Mouse (Mus musculus) midbrain, postnatal 0 days (tissue): ENCODE measurements around the gene Taar4. TPM values are rescaled to one million over a fixed set of nuclear protein-coding genes. Genes with fewer than 3 reads are reported as not detected.

Source experiments
- ATAC-seq: fragments of 200-750 bp; cut with Nextera tagmentation; 2 replicates; pipeline ENCODE4 v1.8.0; 2017; ENCODE audit warnings: moderate number of reproducible peaks, mild to moderate bottlenecking, moderate TSS enrichment, moderate library complexity; ENCODE audit not compliant: low FRiP score
- DNase-seq: peaks from one replicate; pipeline ENCODE4 v3.0.0-alpha.2; 2015; ENCODE audit warnings: low spot score
- H3K27ac ChIP-seq: fragments of 300-500 bp; sonication (generic); 2 replicates; pipeline ENCODE4 v1.5.1; 2014; ENCODE audit warnings: low read depth, mild to moderate bottlenecking, low read length, mixed read lengths
- H3K27me3 ChIP-seq: fragments of 300-500 bp; sonication (generic); 2 replicates; pipeline ENCODE4 v1.6.1; 2014; ENCODE audit warnings: low read length, control low read depth, mixed read lengths; ENCODE audit not compliant: insufficient read depth
- H3K36me3 ChIP-seq: fragments of 300-500 bp; sonication (generic); 2 replicates; pipeline ENCODE4 v1.6.1; 2014; ENCODE audit warnings: low read length, control low read depth, mixed read lengths; ENCODE audit not compliant: insufficient read depth
- H3K4me1 ChIP-seq: fragments of 300-500 bp; sonication (generic); 2 replicates; pipeline ENCODE4 v1.6.1; 2014; ENCODE audit warnings: mild to moderate bottlenecking, control low read depth, antibody characterized with exemption, low read length, mixed read lengths; ENCODE audit not compliant: insufficient read depth
- H3K4me2 ChIP-seq: fragments of 300-500 bp; sonication (generic); 2 replicates; pipeline ENCODE4 v1.6.1; 2014; ENCODE audit warnings: low read depth, mild to moderate bottlenecking, low read length, mixed read lengths; ENCODE audit not compliant: poor library complexity, severe bottlenecking
- H3K4me3 ChIP-seq: fragments of 300-500 bp; sonication (generic); 2 replicates; pipeline ENCODE4 v1.5.1; 2014; ENCODE audit warnings: low read depth, mild to moderate bottlenecking, low read length, moderate library complexity
- H3K9ac ChIP-seq: fragments of 300-500 bp; sonication (generic); replicated peaks from 2 replicates; pipeline ENCODE4 v1.6.1; 2014; ENCODE audit warnings: mild to moderate bottlenecking, low read length, moderate library complexity, mixed read lengths; ENCODE audit not compliant: poor library complexity, severe bottlenecking
- H3K9me3 ChIP-seq: fragments of 300-500 bp; sonication (generic); 2 replicates; pipeline ENCODE4 v1.6.1; 2016; ENCODE audit warnings: low read length, control low read depth
- CTCF ChIP-seq: IDR thresholded peaks from 2 replicates; pipeline ENCODE4 v1.5.1; 2016; ENCODE audit warnings: antibody characterized with exemption, mild to moderate bottlenecking
- WGBS: fragments of 180-500 bp; shearing (Covaris S2); extraction: QIAGEN DNeasy Blood & Tissue Kit; methylation state at CpG from one replicate; pipeline ENCODE4 v1.1.7; 2014; 5-methylcytosine and 5-hydroxymethylcytosine counted together
- polyA plus RNA-seq: library from polyadenylated mRNA; unstranded; fragments of >200 nt; fragmentation: Nextera tagmentation; extraction: Ambion mirVana; gene quantifications from 2 replicates; pipeline ENCODE4 v1.2.1, GENCODE M21; 2015
- total RNA-seq: library from RNA; depleted of rRNA; stranded (reverse); fragments of >200 nt; gene quantifications from 2 replicates; pipeline ENCODE4 v1.2.3, GENCODE M21; 2014; rRNA removed

Gene Taar4
- total RNA-seq = not detected in 2 replicates
- polyA plus RNA-seq = 0.15 TPM in 1 of 2 replicates, not detected in the other

DNA sequence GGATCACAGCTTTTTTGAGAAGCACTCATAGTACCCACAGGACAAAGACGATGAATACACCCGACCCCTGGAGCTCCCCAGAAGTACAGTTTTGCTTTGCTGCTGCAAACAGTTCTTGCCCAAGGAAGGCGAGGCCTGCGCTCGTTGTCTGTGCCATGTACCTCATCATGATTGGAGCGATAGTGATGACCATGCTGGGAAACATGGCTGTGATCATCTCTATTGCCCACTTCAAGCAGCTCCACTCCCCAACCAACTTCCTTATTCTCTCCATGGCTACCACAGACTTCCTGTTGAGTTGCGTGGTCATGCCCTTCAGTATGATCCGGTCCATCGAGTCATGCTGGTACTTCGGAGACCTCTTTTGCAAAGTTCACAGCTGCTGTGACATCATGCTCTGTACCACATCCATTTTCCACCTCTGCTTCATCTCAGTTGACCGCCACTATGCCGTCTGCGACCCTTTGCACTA, at the start of gene Taar4:
TSS of gene Taar4 (plus strand) at position 51 of the 472 bp plus-strand sequence.
- no peaks in the 10 kb centered on the region for H3K4me1 ChIP-seq

DNA sequence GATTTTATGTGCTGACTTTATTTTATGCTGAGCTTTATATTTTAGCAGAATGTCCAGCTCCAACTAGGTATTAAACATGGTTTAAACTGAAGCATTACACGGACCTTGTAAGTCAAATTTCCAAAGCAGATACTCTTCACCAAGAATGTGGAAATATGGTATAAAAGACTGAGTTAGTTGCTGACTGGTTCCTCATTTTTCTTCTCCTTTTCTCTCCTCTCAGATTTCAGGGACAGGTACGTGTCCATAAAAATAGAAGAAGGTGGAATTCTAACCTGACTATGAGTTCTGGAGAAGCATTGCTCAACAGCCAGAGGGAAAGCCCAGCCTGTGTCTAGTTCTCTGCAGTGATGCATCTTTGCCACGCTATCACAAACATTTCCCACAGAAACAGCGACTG, 40.2 kb upstream of the Taar4 start, which contains the start of gene Taar1:
TSS of gene Taar1 (plus strand) at position 301 of the 400 bp plus-strand sequence.
- H3K9me3 ChIP-seq = no peaks in the 10 kb centered on the region
- no peak for TF ChIP-seq CTCF
- H3K36me3 ChIP-seq = no peaks in the 10 kb centered on the region
- H3K4me1 ChIP-seq = no peaks in the 10 kb centered on the region
- 83% methylated on average over 4 of the region's 4 CpGs for WGBS
- ATAC-seq (no peak), DNase-seq (no peak)
- H3K4me3 ChIP-seq = no peak within 1 kb of the TSS
- H3K27ac ChIP-seq = no peak within 1 kb of the TSS
- H3K9ac ChIP-seq = no peak within 1 kb of the TSS
- H3K27me3 ChIP-seq = no peaks in the 10 kb centered on the region
- no peak within 1 kb of the TSS for H3K4me2 ChIP-seq

More for the DNA sequence above, at the start of gene Taar4:
- Histone ChIP-seq H3K27ac (no peak within 1 kb of the TSS), H3K9ac (no peak within 1 kb of the TSS), H3K4me3 (no peak within 1 kb of the TSS), H3K9me3 (no peaks in the 10 kb centered on the region), H3K36me3 (no peaks in the 10 kb centered on the region), H3K27me3 (no peaks in the 10 kb centered on the region), H3K4me2 (no peak within 1 kb of the TSS)
- no peak for TF ChIP-seq CTCF
- DNase-seq (no peak), ATAC-seq (no peak)
- 96% methylated on average over 13 of the region's 13 CpGs for WGBS

DNA sequence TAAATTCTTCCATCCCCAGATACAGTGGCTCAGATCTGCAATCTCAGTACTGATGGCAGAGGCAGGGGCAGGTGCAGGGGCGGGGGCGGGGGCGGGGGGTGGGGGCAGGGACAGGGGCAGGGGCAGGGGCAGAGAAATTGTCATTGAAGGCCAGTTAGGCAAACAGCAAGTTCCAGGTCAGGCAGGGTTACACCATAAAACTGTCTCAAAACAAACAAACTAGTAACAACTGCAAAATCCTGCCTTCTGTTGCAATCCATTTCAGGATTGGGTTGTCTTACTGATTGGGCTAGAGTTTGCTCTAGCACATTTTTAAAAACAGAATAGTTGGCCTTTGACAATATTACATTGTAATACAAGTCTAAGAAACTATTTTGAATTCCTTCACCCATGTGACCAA, 37.8 kb upstream of the Taar4 start:
- DNase-seq (no peak), ATAC-seq (no peak)
- Histone ChIP-seq H3K9ac (no peak overlapping the region), H3K36me3 (no peaks in the 10 kb centered on the region), H3K4me3 (no peak overlapping the region), H3K27me3 (no peaks in the 10 kb centered on the region), H3K9me3 (no peaks in the 10 kb centered on the region), H3K4me2 (no peak overlapping the region), H3K4me1 (no peaks in the 10 kb centered on the region), H3K27ac (no peak overlapping the region)
- WGBS = 71% methylated on average over 3 of the region's 3 CpGs
- no peak for TF ChIP-seq CTCF

DNA sequence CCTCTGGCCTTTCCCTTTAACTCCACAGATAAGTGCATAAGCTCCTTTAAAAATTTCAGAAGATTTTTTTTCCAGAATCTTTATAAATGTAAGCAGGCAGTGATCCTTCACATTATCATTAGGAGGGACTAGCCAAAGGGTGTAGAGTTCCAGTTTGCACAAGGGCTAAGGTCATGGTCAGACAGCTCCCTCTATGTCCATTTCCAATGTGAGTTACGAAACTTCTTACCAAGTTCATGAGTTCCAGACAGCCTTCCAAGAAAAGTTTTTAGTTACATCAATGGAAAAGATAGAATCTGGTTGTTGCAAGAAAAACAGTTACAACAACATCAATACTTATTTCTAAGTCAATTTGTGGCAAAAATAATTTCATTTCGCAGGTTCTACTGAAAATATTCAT, 36.4 kb upstream of the Taar4 start:
- Histone ChIP-seq H3K4me1 (no peaks in the 10 kb centered on the region), H3K4me2 (no peak overlapping the region), H3K27ac (no peak overlapping the region), H3K9me3 (no peaks in the 10 kb centered on the region), H3K4me3 (no peak overlapping the region), H3K27me3 (no peaks in the 10 kb centered on the region), H3K36me3 (no peaks in the 10 kb centered on the region), H3K9ac (no peak overlapping the region)
- no peak for ATAC-seq
- DNase-seq = no peak
- TF ChIP-seq CTCF = no peak
- 83% methylated on average over 2 of the region's 2 CpGs for WGBS

DNA sequence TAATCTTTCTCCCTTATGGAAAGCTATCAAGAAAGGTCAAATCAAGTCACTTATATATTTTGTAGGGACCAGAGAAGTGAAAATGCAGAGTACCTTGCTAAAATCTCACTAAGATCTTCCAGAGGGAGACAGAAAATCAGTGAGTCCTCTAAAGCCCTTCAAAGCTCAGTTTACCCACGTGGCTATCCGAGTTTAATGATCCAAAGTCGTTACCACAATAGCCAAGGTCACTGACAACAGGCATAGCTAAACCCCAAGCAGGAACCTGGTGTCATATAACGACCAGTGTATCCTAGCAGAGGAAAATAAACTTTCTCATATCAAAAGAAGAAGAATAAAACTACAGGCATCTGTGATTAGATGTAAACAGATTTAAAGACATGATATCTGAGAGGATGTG, 22.7 kb upstream of the Taar4 start:
- Histone ChIP-seq H3K4me1 (no peaks in the 10 kb centered on the region), H3K4me2 (no peak overlapping the region), H3K36me3 (no peaks in the 10 kb centered on the region), H3K27ac (no peak overlapping the region), H3K9ac (no peak overlapping the region), H3K27me3 (no peaks in the 10 kb centered on the region), H3K4me3 (no peak overlapping the region), H3K9me3 (no peaks in the 10 kb centered on the region)
- 45% methylated on average over 4 of the region's 4 CpGs for WGBS
- DNase-seq = no peak
- ATAC-seq = no peak
- no peak for TF ChIP-seq CTCF

DNA sequence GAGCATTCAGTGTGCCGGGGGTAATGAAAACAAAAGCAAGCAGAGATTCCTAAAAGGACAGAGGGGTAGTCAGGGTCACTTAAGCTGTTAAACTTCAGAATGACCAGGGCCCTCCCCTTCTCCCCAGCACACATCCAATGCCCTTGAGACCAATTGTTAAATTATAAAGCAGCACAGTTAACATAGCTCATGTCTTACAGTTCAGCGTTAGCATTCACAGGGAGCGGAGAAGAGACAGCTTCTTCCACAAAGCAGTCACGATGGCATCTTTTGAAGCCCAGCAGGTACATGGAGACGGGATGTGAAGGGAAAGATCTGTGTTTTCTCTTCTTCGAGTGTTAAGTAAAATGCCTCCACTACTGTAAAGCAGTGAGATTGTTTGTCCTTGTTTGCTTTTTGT, 22.0 kb upstream of the Taar4 start, which contains the start of gene Taar2:
TSS of gene Taar2 (plus strand) at position 261 of the 400 bp plus-strand sequence.
- Histone ChIP-seq H3K36me3 (no peaks in the 10 kb centered on the region), H3K9ac (no peak within 1 kb of the TSS), H3K27me3 (no peaks in the 10 kb centered on the region), H3K4me1 (no peaks in the 10 kb centered on the region), H3K4me3 (no peak within 1 kb of the TSS), H3K4me2 (peak within 1 kb of the TSS; percentile 26), H3K27ac (no peak within 1 kb of the TSS), H3K9me3 (no peaks in the 10 kb centered on the region)
- 35% methylated on average over 6 of the region's 6 CpGs for WGBS
- DNase-seq (no peak), ATAC-seq (peak; percentile 15; the same call in 1 of the 2 replicates)
- TF ChIP-seq CTCF = no peak
